Mouse (Mus musculus) mouse trophoblast stem cell (cell line): ENCODE data around the gene Spata46.

Experiments
- in situ Hi-C, 2 experiments: fragments of 300-500 bp; cut with MseI, MboI; formaldehyde crosslinking; loops; 2 replicates in 1 of 2; 3 replicates in 1 of 2; pipeline ENCODE4 v1.15.1; 2025

Spata46 gene

DNA sequence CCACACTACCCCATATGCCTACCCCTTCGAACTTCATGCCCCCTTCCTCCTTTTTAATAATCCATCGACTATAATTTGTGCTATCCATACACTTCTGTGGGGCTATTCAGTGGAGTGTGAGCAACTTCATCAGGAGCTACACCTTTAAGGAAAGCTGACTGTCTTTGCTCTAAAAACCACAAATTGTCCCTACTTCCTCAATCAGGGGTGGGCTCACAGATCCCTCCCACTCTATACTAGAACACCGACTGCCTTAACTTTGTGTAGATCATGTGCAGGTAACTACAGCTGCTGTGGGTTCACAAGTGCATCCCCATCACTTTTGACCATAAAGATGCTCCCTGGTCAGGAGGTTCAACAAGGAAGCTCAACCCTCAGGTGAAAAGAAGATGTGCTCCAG, 31.3 kb downstream of the Spata46 start:
- in situ Hi-C loops = no loop called here

DNA sequence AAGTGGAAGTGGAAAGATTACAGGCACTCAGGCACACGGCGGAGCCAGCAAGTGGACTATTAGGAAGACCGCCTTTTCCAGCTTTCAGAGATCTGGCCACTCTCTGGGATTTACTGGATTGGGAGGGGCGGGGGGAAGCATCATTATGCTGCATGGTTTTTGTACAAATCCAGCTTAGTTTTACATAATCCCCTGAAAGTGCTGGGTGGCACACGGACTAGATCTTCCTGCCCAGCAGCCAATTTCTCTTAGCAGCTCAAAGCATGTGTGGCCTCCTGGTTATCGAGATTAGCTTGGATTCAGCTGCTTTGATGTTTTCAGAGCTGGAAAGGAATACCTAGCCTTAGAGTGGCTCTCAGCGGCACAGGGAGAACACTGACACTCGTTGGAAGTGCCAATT, 34.5 kb downstream of the Spata46 start:
- in situ Hi-C loops = no loop called here

DNA sequence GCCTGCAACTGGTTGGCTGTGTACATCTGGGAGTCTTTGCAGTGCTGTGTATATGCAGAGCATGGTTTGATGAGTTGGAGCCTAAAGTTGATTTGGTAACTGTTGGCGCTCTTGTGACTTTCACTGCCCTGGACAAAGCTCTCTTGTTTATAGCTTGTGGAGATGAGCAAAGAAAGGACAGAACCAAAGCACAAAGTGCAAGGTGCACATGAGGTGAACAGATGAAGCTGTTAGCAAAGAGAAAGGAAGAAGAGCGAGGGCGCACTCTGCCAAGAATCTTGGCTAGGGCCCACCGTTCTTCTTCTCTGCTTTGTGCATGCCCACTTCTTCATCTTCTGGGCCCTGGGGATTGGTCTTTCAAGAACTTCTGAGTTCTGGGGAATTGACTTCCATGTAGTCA, 35.3 kb downstream of the Spata46 start:
- in situ Hi-C loops = no loop called here

DNA sequence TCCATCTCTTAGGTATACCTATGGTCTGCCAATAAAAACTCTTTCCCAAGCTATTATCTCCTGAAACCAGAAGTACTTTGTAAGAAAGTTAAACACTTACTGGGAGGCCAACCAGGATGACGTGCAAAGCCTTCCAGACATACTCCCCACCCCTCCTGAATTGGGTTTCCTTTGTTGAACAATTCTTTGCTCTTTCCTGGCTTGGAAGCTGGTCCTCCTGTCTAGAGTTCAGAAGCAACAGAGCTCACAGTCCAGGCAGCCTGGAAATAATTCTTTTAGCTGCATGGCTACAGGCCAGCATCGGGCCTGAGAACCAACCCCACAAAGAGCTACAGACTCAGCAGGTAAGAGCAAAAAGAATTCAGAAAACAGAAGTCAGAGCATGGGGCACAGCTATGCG, 37.7 kb downstream of the Spata46 start:
- in situ Hi-C loops = no loop called here

DNA sequence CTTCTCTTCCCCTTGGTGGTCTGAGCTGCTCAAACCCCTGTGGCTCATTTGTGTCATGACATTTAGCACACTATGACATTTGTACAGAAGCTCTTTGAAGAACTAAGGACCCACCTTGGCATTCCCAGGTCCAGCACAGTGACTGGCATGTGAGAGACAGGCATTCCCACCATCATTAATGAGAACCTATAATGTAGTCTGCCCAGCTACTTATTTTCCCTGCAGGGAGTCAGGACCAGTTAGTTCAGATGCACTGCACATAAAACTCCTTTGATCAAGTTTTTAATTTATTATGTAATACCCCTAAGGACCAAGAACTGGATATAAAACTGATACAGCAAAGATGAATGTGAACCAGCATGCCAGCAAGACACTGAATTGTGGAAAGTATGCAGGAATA, 42.5 kb downstream of the Spata46 start:
- in situ Hi-C loops = no loop called here

DNA sequence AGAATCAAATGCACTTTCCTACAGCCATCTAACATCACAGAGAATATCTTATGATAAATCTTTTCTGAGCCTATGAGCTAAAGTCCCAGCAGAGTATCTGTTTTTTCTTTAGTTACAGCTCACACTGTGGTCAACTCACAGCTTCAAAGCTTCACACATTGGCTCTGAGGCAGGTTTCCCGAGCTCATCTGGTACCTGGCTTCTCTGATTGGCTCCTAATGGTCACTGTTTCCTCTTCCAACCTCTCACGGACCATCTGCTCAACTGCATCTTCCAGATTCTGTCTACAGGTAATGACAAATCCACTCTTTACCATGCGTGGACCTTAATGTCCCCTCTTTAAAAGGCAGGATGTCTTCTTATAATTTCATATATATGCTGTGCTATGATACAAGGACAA, 44.7 kb downstream of the Spata46 start:
- in situ Hi-C loops = no loop called here

DNA sequence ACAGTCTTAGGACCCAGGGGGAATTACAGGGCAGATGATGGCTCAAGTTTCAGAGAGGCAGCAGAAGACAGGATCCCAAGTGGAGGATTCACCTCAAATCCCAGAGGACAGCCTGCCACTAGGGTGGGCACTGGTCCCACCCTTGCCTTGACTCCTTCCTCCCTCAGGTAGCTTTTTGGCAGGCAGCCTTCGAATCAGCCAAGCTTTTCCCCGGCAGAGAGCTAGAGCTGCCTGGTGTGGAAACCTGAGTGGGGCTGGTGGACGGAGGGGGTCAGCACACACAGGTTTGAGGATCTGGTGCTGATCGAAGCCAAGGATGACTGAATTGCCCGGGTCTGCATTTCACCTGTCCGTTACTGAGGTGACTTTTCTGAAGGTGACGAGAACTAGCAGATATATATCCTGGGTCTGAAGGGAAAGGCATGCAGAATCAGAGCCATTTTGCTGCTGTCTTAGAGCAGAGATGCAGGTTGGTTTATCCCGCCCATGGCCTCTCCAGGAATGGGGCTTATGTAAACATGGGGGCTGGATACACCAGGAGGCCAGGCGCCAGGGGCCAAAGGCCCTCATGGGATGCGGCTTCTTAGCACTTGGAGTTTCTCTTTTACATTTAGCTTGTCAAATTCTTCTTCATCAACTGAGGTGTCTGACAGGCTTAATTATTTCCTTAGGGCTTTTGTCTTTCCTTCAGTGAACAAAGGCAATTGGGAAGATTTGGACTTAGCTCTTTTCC, 51.7 kb downstream of the Spata46 start:
- in situ Hi-C loops = no loop called here
